Mouse (Mus musculus) kidney, postnatal 14 days (tissue): Measurements from ENCODE around the gene Tln2.
"Not testable (repeated sequence)": the region's sequence is repeated elsewhere in the genome, so short reads cannot be mapped to it uniquely, and the experiment has no call there.

Experiments
- DNase-seq: peaks from one replicate; pipeline ENCODE4 v3.0.0; 2022; ENCODE audit warnings: mixed read lengths

Gene Tln2

DNA sequence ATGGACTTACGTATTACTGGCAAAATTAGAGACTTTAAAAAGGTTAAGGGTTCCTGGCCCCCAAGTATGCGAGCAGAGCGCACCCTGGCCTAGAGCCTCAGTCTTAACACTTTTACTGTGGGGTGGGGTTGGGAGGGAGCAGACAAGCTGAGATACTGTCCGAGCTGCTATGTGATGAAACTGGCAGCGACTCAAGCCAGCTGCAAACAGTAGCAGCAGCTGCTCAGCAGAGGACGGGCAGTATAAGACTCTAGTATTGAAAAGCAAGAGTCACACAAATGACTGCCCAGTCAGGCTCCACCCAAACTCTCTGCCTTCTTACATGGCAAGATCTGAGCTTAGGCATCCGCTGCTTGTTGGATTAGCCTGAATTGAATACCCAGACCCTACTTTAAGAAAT lies 206.1 kb downstream of the Tln2 start:
- DNase-seq: peak; percentile 10

DNA sequence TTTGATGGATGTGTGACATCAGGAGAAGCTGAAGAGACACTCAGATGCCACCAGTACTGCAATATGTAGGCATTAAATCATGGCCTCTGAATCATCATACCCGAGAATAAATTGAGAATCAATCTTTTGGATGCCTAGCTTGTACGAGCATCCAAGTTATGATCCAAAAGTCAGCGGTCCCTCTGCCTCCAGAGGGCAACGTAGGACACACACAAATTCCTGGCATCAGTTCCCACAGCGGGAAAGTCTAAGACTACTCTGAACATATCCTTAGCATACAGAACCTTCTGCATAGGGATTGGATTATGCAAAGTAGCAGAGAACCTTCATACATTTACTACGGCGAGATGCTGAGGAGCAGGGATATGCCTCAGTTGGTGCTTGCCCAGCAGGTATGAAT lies 210.5 kb downstream of the Tln2 start:
- peak; percentile 10 for DNase-seq

DNA sequence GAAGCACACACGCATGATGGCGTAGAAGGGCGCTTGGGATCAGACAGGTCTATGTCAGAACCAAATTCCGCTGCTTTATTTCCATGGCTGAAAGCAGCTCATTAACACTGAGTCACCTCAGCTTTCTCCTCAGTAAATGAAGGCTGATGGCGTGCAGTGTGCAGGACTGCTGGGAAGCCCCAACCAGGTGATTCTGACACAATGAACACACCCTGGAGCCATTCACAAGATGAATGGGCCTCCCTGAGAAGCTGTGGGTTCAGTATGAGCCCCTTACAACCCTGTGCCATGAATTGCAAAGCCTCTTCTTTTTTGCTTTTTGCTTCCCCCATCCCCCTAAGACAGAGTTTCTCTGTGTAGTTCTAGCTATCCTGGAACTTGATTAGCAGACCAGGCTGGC lies 212.3 kb downstream of the Tln2 start:
- DNase-seq: no peak

DNA sequence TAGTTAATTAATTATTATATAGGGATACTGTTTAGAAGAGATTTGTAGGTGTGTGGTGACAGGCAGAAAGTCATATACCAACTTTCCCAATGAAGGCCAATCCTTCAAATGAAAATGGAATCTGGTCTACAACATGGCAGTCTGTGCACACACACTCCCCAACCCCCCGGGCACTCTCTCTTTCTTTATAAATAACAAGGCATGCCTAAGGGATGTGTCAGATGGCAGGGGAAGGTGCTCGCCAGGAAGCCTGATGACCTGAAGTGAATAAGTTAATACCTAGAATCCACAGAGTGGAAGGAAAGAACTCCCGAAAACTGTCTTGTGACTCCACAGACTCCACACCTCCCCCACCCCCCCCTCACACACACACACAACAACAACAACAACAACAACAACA lies 228.2 kb downstream of the Tln2 start:
- DNase-seq: no peak

DNA sequence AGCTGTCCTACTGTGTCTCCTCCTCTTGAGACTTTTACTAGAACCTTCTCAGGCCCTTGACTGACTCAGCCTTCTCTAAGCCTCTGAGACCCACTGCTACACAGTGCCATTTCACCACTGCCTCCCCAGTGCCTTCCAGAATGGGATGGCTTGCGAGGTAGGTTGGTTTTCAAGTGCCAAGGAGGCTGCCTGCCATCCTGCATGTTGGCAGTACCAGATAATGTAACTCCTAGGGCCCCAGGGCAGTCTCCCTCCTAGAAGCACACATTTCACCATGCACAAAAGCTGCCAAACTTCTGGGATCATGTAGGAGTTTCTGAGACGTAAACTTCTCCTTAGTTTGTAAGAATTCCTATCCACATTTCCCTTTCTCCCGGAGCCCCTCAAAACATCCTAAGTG lies 231.1 kb downstream of the Tln2 start:
- no peak for DNase-seq

DNA sequence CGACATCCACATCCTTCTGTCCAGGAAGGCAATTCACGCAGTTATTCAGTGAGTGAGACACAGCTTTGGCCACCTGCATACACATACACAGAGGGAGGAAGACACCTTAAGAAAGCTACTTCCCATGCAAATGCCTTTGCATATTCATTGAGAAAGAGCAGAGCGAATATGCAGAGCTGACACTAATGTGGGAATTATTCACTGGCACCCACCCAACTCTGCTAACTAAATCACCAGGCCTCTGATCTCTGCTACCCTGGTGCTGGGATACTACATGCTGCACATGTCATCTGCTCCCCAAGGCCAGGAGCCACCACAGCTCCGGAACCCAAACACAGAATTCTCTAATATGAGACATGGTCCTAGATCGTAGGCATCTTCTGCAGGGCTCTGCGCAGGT lies 237.6 kb downstream of the Tln2 start:
- peak; percentile 41 for DNase-seq

DNA sequence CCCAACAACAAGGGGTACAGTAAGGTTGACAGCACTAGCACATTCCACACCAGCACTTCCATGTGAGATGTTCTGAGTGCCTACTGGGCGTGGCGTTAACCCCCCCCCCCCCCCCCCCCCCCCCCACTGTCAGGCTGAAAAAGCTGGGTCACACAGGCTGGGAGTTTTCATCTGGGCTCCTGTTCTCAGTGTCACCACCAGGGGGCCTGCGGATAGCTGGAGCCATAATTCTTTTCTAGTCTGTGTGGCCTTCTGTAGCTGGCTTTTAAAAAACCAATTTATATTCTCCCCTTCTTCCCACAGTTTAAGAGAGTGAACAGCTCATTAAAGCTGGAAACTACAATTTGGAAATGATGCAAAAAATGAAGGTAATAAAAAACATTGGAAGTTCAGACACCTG lies 244.1 kb downstream of the Tln2 start:
- DNase-seq: peak; percentile 62

DNA sequence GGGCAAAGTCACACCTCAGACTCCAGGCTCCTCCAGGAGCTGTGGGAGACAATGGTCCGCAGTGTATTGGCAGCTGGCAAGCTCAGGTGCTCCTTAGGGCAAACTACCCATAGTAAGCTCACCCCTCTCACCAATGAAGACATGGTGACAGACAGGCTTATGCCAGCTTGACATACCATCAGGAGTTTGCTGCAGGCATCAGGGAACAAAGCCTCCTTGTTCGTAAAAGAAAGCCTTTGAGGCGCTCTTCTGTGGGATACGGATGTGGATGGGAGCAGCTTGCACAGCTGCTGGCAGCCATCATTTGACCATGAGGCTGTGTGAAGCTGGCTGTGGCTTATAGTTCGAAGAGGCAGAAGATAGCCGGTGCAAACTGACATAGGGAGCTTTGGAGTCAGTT lies 254.5 kb downstream of the Tln2 start:
- no peak for DNase-seq

DNA sequence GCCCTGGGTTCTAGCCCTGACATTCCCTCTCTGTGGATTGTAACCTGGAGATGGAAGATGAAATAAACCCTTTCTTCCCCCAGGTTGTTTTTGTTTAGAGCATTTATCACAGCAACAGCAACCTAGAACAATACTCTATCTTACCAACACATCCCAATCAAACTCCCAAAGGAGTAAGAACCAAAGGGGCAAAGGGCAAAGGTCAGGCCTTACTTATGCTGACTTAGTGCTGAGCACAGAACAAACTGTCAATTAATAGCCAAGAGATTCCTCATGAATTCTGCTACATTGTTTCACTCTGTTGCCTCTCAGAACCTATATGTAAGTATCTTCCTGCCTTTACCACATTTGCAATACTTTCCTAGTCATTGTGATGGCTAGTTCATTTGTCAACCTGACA lies 255.5 kb downstream of the Tln2 start:
- DNase-seq: peak; percentile 60

DNA sequence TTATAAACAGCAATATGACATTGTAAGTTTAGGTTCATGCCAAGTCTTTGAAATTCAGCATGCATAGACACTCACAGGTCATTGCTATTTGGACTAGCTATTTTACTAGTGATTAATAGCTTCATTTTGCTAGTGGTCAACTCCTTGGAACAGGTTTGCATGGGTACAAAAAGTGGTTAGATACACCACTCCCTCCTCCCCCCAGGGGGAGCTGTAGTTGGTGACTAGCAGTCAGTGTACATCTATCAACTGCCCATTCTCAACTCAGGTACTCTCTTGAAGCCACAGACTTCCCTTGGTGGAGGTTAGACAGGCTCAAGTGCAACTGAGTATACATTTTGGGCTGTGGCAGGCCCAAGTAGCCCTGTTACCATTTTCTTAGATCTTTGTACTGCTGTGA lies 256.5 kb downstream of the Tln2 start:
- DNase-seq: no peak

DNA sequence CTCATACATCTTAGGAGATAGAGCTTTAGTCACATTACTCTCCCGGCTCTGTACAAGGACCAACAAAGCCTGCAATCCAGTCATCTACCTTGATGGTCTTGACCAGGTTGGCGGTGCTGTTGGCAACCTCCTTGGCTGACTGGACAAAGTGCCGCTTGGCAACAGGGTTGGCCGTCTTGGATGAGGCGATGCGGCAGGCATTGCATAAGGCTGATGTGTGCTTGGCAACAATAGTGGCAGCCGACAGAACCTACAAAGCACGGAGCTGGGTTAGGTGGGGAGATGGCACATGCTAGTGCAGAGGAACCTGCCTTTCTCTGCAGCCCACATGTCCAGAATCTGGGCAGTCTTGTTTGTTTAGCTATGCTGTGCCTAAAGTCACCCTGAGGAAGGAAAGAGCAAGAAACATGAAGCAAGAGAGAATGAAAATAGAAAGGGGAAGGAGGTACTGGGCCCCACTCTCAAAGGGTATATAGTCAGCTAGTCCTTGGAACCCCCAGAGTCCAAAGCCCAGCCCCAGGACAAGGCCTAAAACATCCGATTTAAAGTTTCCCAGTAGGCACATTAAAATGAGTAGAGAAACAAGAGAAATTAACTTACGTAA lies 257.0 kb downstream of the Tln2 start:
- no peak for DNase-seq

DNA sequence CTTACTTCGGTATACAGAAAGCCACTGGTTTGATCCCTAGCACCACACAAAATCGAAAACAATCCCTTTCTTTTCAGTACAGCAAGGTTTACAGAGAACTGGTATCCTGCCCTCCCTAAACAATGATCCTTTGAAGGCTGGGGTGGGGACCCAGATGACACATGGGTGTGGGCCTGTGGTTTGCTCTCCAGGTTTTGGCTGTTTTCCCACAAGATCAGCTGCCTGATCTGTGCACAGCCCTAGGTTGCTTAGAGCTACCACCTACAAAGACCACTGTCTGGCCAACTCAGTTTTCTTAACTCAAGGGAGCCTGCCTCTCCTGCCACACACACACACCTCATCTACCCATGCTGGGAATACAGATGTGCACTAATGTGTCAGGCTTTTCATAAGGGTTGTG lies 257.9 kb downstream of the Tln2 start:
- no peak for DNase-seq

DNA sequence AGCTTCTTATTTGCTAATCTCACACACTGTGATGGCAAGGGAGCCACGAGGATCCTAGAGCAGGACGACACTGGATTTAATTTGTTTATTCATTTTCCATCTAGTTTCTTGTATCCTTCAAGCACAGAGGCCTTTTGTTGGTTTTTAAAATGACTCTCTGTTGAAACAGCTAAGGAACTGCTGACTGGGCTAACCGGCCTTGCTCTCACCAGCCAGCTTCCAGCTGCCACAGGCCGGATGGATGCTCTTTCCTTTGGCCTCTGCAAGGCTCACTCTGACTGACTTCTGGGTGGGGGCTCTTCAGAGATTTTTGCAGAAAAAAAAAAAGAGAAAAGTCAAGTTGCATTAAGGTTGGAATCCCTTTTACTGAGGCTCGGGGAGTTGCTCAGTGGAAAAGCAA lies 258.7 kb downstream of the Tln2 start:
- no peak for DNase-seq

DNA sequence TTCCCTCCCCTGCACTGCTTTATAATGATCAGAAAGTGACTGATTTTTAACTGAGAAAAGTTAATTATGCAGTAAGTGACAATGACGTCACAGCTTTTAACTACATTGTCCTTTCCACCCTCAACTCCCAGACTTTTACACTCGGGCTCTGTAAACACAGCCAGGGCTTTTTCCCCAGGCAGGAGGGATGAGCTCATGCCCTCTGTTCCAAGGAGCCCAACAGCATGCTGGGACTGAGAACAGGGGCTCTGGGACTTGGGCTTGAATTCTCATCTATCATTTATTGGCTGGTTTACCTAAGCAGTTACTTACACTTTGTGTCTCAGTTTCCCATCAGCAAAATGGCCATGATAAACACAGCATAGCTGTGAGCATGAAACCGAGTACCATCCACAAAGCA lies 259.2 kb downstream of the Tln2 start:
- no peak for DNase-seq

DNA sequence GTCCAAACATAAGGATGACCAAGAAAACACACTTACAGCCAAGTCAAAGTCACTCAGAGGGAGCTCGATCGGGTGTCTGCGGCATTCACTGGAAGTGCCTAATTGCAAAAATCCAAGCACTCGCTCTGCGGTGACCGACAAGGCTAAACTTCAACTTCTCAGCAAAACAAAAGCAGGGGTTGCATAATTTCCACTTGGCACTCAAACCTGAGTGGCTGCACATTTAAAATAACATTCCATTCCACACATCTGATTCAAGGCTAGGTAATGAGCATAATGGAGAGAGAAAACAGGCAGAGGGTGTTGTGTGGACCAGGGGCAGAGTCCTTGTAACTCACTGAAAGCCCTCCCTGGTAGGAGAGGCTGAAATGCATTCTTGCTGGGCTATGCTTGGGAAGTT lies 260.3 kb downstream of the Tln2 start:
- DNase-seq: peak; percentile 81

DNA sequence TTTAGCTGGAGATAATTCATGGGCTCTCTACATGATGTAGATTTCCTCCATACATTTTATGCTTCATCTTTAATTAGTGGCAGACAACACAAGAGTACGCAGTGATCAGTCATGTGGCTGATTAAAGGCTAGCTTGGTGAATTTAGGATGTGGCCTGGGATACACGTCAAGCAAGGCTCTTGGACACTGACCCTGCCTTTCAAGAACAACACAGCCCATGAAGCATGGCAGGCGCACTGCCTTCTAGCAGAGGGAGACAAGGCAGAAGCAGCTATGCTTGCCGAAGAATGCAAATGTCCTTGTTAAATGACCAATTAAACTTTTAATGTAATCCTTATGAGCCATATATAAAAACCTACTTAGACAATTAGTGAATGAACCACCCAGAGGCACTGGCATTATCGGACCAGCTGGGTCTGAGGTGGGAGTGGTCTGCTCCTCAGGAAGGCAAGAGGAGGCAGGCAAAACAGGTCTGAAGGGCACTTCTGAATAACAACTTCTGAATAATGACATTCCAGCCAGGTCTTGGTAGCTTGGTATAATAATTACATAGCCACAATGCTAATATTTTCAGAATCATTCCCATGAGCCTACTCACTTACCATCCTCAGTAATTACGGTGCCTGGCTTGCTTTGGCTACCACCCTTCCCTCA lies 262.1 kb downstream of the Tln2 start:
- DNase-seq: peak; percentile 63

DNA sequence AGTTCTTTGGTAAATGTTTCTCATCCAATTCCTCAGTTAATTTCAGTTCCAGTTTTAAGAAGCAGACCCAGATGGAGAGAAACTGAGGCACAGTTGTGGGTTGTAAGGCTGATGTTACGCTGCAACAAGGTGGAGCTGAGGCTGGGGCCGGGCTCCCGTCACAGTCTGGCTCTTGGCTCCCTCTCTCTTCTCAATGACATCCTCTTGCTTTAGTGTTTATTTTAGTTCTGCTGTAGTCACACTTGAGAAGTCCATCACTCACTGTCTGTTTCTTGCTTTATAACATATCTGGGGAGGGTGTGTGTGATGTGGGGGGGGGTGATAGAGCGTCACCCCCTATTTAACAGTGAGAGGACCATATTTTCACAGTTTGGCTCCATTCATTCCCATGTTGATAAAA lies 272.0 kb downstream of the Tln2 start:
- no peak for DNase-seq

DNA sequence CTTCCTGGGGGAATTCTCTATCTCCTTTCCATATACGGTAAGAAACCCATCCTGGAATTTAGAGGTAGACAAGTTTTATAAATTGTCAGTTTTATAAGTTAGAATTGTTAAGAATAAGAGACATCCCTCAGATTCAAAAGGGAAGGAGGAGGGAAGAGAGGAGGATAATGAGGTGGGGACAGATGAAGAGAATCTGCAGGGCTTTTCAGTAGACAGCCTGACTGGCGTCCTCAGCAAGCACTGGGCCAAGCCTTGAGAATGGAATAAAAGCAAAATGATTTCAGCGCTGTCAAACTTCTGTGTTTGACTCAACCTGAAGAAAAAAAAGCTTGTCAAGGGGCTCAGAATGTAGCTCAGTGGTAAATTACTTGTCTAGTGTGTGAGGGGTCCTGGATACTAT lies 272.7 kb downstream of the Tln2 start:
- no peak for DNase-seq

DNA sequence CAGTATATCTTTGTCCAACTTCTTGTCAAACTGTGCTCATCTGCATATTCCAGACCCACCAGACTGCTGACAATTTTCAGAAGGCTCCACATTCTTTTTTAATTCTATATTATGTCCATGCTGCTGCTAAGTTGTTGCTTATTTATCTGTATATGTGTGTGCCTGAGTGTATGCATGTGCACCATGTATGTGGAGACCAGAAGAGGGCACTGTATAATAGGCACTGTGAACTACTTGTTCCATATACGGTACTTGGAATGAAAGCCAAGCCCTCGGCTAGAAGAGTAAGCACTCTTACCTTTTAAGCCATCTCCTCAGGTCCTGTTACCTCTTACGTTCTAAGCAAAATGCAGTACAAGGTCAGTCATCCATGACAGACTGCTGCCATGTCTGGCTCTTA lies 274.0 kb downstream of the Tln2 start:
- no peak for DNase-seq

DNA sequence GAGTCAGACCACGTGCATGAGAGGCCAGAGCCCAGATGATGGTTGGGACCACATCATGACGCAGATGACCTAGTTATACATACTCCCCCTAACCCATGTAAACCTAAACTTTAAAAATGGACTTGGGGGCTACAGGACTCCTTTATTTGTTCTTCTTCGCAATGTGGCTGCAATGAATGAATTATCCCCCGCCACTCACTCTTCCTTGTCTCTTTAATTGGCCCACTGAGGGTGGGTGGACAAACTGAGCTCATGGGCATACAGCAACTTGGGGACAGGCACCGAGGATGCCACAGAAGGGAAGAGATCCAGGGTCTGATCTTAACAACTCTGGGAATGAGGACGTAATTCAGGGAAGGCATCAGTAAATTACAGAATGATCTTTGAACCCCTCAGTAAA lies 277.7 kb downstream of the Tln2 start:
- DNase-seq: no peak

DNA sequence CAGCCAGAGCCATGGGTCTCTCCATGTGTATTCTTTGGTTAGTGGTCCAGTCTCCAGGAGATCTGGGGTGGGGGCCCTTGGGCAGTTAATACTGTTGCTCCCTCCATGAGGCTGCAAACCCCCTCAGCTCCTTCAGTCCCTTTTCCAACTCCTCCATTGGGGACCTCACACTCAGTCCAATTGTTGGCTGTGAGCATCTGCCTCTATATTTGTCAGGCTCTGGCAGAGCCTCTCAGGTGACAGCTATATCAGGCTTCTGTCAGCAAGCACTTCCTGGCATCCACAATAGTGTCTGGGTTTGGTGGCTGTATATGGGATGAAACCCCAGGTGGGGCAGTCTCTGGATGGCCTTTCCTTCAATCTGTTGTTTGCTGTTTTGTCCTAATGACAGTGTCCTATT lies 279.2 kb downstream of the Tln2 start:
- DNase-seq: not testable (repeated sequence)

DNA sequence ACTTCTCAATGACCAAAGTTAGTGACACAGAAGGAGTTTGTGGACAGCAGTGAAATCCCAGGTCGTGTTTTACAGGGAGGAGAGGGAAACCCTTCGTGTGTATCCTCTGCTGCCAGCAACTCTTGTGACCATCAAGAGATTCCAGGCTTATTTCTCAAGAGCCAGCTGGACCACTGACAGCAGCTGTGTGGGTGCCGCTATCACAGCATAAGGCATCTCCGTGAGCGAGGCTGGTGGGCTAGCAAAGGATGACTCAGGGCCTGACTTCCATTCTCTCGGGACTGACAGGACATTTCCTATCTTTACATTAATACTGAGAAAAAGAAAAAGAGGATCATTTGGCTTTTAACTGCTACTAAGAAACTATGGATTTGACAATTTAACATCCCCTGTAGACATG lies 283.1 kb downstream of the Tln2 start:
- DNase-seq: no peak

DNA sequence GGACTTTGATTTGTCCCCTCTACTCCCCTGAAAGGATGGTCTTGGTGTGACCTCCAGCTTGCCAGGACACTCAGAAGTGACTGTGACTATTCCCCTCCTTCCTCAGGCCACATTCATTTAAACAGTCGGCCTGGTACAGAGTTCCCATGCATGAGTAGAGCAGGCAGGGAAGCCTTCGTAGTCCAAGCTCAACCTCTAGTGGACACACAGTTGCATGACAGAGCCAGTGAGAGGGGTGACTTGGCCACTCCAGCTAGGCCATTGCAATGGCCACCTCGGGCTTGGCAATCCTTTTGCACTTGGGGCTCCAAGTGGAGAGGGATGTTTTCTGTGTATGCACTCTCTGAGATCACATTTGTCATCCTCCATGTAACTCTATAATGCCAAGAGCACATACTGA lies 285.2 kb downstream of the Tln2 start:
- DNase-seq: peak; percentile 32

DNA sequence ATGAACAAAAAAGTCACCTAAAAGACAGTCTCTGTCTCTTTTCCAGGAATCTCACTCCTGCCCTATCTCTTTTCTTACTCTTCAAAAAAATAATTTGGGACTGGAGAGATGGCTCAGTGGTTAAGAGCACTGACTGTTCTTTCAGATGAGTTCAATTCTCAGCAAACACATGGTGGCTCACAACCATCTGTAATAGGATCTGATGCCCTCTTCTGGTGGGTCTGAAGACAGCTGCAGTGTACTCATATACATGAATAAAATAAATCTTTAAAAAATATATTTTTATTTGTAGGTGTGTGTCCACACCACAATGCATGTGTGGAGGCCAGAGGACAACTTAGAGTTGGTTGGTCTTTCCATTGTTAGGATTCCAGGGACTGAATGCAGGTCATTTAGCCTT lies 286.1 kb downstream of the Tln2 start:
- DNase-seq: no peak

DNA sequence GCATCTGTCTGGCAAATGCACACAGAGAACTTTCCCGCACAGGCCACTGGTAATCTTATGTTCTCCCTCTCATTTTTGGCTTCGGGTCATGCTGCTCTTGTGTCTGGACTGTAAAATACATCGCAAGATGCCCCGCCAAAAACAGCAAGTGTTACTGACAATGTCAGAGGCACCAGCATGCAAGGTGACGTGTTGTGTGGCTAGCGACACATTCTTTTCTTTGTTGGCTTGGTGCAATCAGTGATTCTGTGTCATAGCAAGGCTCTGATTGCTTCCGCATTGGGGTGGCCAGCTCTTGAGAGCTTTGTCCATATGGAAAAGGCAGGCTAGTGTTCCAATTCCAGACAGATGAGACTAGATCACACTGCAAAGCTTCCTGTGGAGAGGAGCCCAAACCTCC lies 288.8 kb downstream of the Tln2 start:
- no peak for DNase-seq
